Mouse (Mus musculus): Measurements from ENCODE around the gene Ass1.

Ass1 gene

GRCm38 (mm10) chr2:31469931-31470682 lies at the start of gene Ass1:
TSS of gene Ass1 (plus strand) at chr2:31470207.
- DNase-seq = peak; percentile 89 to 94

GRCm38 (mm10) chr2:31420914-31421313 lies 49.1 kb upstream of the Ass1 start:
- no peak for DNase-seq

GRCm38 (mm10) chr2:31422576-31422975 lies 47.4 kb upstream of the Ass1 start:
- DNase-seq = no peak

GRCm38 (mm10) chr2:31431477-31431876 lies 38.5 kb upstream of the Ass1 start:
- no peak for DNase-seq

- DNase-seq = no peak
Measured at GRCm38 (mm10) chr2:31434746-31435145, 35.3 kb upstream of the Ass1 start.

GRCm38 (mm10) chr2:31435567-31435966 lies 34.4 kb upstream of the Ass1 start:
- peak in 1 of 2 experiments; percentile 19 for DNase-seq

GRCm38 (mm10) chr2:31437480-31438245 lies 32.3 kb upstream of the Ass1 start:
- DNase-seq = no peak

GRCm38 (mm10) chr2:31439576-31439975 lies 30.4 kb upstream of the Ass1 start:
- DNase-seq = no peak

GRCm38 (mm10) chr2:31442480-31443160 lies 27.4 kb upstream of the Ass1 start:
- no peak for DNase-seq

GRCm38 (mm10) chr2:31446036-31446435 lies 24.0 kb upstream of the Ass1 start:
- no peak for DNase-seq

- DNase-seq = no peak
Measured at GRCm38 (mm10) chr2:31446456-31446855, 23.6 kb upstream of the Ass1 start.

- no peak for DNase-seq
Measured at GRCm38 (mm10) chr2:31447536-31447935, 22.5 kb upstream of the Ass1 start.

GRCm38 (mm10) chr2:31448756-31449440 lies 21.1 kb upstream of the Ass1 start:
- DNase-seq = no peak

- DNase-seq = no peak
Measured at GRCm38 (mm10) chr2:31449441-31449815, 20.6 kb upstream of the Ass1 start.

- DNase-seq = no peak
Measured at GRCm38 (mm10) chr2:31449902-31450301, 20.1 kb upstream of the Ass1 start.

GRCm38 (mm10) chr2:31450661-31451060 lies 19.3 kb upstream of the Ass1 start:
- no peak for DNase-seq

GRCm38 (mm10) chr2:31451530-31451929 lies 18.5 kb upstream of the Ass1 start:
- peak; percentile 28 to 56 for DNase-seq

GRCm38 (mm10) chr2:31453011-31453410 lies 17.0 kb upstream of the Ass1 start:
- DNase-seq = no peak

GRCm38 (mm10) chr2:31453559-31454177 lies 16.3 kb upstream of the Ass1 start:
- no peak for DNase-seq

- DNase-seq = no peak
Measured at GRCm38 (mm10) chr2:31454280-31454679, 15.7 kb upstream of the Ass1 start.

- DNase-seq = no peak
Measured at GRCm38 (mm10) chr2:31455418-31455817, 14.6 kb upstream of the Ass1 start.

- no peak for DNase-seq
Measured at GRCm38 (mm10) chr2:31458460-31458859, 11.5 kb upstream of the Ass1 start.
